Mouse (Mus musculus) T-cell, adult 66 days (primary cell): ENCODE measurements around the gene Serp2. TPM values are rescaled to one million over a fixed set of nuclear protein-coding genes. Genes with fewer than 3 reads are reported as not detected.

Source experiments
- total RNA-seq, 2 experiments: library from RNA; stranded (reverse); gene quantifications; 3 replicates in 1 of 2; 4 replicates in 1 of 2; pipeline ENCODE4 v1.2.4; 2023

The Serp2 gene
- 1 to 10 TPM; 5.3 to 5.6 TPM for total RNA-seq

GRCm38 (mm10) chr14:76556852-76557208 is at the start of gene Serp2:
Gene Serp2, minus strand, starts transcription at chr14:76556889.

Other genes with a start within 250 kb of the Serp2 start
- gene Tsc22d1, start 141.9 kb downstream of the Serp2 start, total RNA-seq, result 10 to 100 TPM; 24.5 to 26.8 TPM